Mouse (Mus musculus): ENCODE results near the gene Anapc4.

GRCm38 (mm10) chr5:52893938-52894337, 60.1 kb downstream of the Anapc4 start:
- TF ChIP-seq USF1 (IDR thresholded peaks at IDR 0.05; ENCODE audit: low read depth, low read length) = no peak
- no peak for TF ChIP-seq MAX (IDR thresholded peaks at IDR 0.05; ENCODE audit: low read length)
- no peak for TF ChIP-seq POLR2A (IDR thresholded peaks at IDR 0.05; ENCODE audit: low read depth, low read length)
- TF ChIP-seq ZKSCAN1 (IDR thresholded peaks at IDR 0.05; ENCODE audit: borderline replicate concordance, low read depth, low read length) = no peak
- TF ChIP-seq CTCF (conservative IDR thresholded peaks at IDR 0.05 in 1 of 2, IDR thresholded peaks at IDR 0.05 in 1 of 2; ENCODE audit: low read depth in 2 of 2, low read length in 2 of 2) = no peak
- no peak for TF ChIP-seq ZC3H11A (IDR thresholded peaks at IDR 0.05; ENCODE audit: low read depth, low read length)
- TF ChIP-seq MAFK (IDR thresholded peaks at IDR 0.05; ENCODE audit: insufficient replicate concordance, low read length) = no peak
- TF ChIP-seq EP300 (IDR thresholded peaks at IDR 0.05; ENCODE audit: low read length) = no peak
- no peak for TF ChIP-seq MXI1 (IDR thresholded peaks at IDR 0.05; ENCODE audit: low read depth, low read length)
- TF ChIP-seq E2F4 (IDR thresholded peaks at IDR 0.05; ENCODE audit: insufficient replicate concordance, low read depth, low read length) = no peak
- no peak for TF ChIP-seq RCOR1 (conservative IDR thresholded peaks at IDR 0.05; ENCODE audit: low read depth, low read length)
